Mouse (Mus musculus) cortical plate, adult 2 months (tissue): ENCODE measurements at regions not wholly inside any gene's neighbourhood (a gene's known extent, or its start where the extent isn't known, plus 50 kb on each side); places are given as distances from the start of the nearest gene placed in this dataset.

ENCODE experiments used
- CTCF ChIP-seq: fragments of 200-500 bp; IDR thresholded peaks from 2 replicates; pipeline ENCODE4 v1.5.1; 2011; ENCODE audit warnings: mild to moderate bottlenecking, control low read depth, low read length; ENCODE audit not compliant: insufficient read depth; ENCODE audit errors: extremely low read depth
- POLR2A ChIP-seq: fragments of 200-500 bp; IDR thresholded peaks from 2 replicates; pipeline ENCODE4 v1.6.1; 2011; ENCODE audit warnings: mild to moderate bottlenecking, low read length, control low read depth; ENCODE audit not compliant: insufficient read depth; ENCODE audit errors: extremely low read depth

GRCm38 (mm10) chr6:31822186-31823085 is 227.6 kb upstream of the 1700012A03Rik start:
- no peak for TF ChIP-seq POLR2A
- TF ChIP-seq CTCF, result no peak
